ENCODE assay signal across 14 mouse cellular contexts in genomic region chr12:31998706-31999105, GRCm38 (mm10).
"Had no signal": no experiment of that assay in that cellular context is flagged by ENCODE, and none has a peak within 500 bp of the region (broad histone marks: within the 10 kb centered on the region; RNA-seq: fewer than 3 reads in every experiment).

No protein-coding gene starts in this region.

- H3K9ac ChIP-seq: lung, embryonic 15.5 days; neural tube, embryonic 13.5 days; stomach, embryonic 15.5 days had no signal

- H3K4me3 ChIP-seq: limb, embryonic 10.5 days; lung, embryonic 15.5 days; neural tube, embryonic 13.5 days; stomach, embryonic 15.5 days had no signal

- H3K9me3 ChIP-seq: limb, embryonic 10.5 days; lung, embryonic 15.5 days; neural tube, embryonic 13.5 days; stomach, embryonic 15.5 days had no signal

- H3K36me3 ChIP-seq: limb, embryonic 10.5 days; lung, embryonic 15.5 days; neural tube, embryonic 13.5 days; stomach, embryonic 15.5 days had no signal

- H3K27me3 ChIP-seq: lung, embryonic 15.5 days; neural tube, embryonic 13.5 days; stomach, embryonic 15.5 days had no signal

- DNase-seq: kidney, adult 11 months; kidney, adult 9 months; kidney, postnatal 36 days; lung, postnatal 14 days; midbrain, embryonic 14.5 days; right cerebral cortex, postnatal 14 days; thymus, adult 2 months; thymus, postnatal 25 days had no signal

- H3K4me1 ChIP-seq: limb, embryonic 10.5 days; stomach, embryonic 15.5 days had no signal

- H3K27ac ChIP-seq: kidney, postnatal 0 days; limb, embryonic 10.5 days; lung, embryonic 15.5 days; macrophage; neural tube, embryonic 13.5 days; stomach, embryonic 15.5 days had no signal

- H3K4me2 ChIP-seq: lung, embryonic 15.5 days; neural tube, embryonic 13.5 days; stomach, embryonic 15.5 days had no signal
